Mouse (Mus musculus) C2C12 (cell line): ENCODE measurements around the gene Orai3.
A peak's percentile ranks its signal among the peaks of the same experiment; 100 is the strongest.

Experiments used
- CEBPB ChIP-seq: IDR thresholded peaks from one replicate; pipeline ENCODE4 v1.6.1; 2011; ENCODE audit warnings: low read depth, mild to moderate bottlenecking, control low read depth, moderate library complexity
- CTCF ChIP-seq: IDR thresholded peaks from one replicate; pipeline ENCODE4 v1.5.1; 2011; ENCODE audit not compliant: control insufficient read depth, insufficient read depth, insufficient read length
- MAX ChIP-seq: IDR thresholded peaks from one replicate; pipeline ENCODE4 v1.6.1; 2011; ENCODE audit warnings: mild to moderate bottlenecking, control low read depth
- MYOD1 ChIP-seq: IDR thresholded peaks from one replicate; pipeline ENCODE4 v1.6.1; 2011; ENCODE audit warnings: low read depth; ENCODE audit not compliant: control insufficient read depth, insufficient read length
- MYOG ChIP-seq: IDR thresholded peaks from one replicate; pipeline ENCODE4 v1.6.1; 2011; ENCODE audit not compliant: control insufficient read depth, insufficient read length; ENCODE audit errors: extremely low read depth
- USF1 ChIP-seq: IDR thresholded peaks from one replicate; pipeline ENCODE4 v1.6.1; 2011; ENCODE audit warnings: low read depth, mild to moderate bottlenecking, control low read depth, moderate library complexity

DNA sequence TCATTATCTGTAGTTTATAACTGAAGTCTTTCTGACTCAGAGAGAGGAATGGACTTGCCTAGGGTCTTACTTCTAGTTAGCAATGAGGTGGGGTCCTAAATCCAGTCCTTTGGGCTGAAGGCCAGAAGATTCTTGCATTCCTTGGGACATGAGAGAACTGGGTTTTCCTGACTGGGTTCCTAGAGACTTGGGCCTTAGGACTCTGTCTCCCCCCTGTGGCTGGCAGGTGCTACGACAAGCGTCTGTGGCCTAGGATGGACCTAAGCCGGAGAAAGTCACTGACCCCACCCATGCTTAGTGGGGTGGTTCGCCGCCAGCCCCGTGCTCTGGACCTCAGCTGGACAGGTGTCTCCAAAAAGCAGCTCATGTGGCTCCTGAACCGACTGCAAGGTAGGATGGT is 8.6 kb upstream of the Orai3 start:
- TF ChIP-seq CTCF (peak; percentile 74), USF1 (no peak), MYOD1 (no peak), CEBPB (no peak), MYOG (no peak), MAX (no peak)
